Mouse (Mus musculus): ENCODE data around the gene Minos1. TPM values are rescaled to one million over a fixed set of nuclear protein-coding genes. Genes with fewer than 3 reads are reported as not detected.

The Minos1 gene
- polyA plus RNA-seq, 1 experiment from 2014 or later = 765 TPM

DNA sequence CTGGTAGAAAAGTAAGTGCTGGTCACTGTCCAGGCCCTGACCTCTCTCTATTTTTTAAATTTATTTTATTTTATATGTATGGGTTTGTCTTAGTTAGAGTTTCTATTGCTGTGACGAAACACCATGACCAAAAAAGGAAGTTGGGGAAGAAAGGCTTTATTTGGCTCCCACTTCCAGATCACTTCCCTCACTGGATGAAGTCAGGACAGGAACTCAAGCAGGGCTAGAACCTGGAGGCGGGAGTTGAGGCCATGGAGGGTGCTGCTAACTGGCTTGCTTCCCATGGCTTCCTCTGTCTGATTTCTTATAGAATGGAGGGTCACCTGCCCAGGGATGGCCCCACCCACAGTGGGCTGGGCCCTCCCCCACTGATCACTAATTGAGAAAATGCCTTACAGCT, 30.2 kb upstream of the Minos1 start:
- ATAC-seq (ENCODE audit: insufficient number of reproducible peaks, insufficient read depth, low FRiP score, low read depth) = no peak
- WGBS = 62% methylated on average over 2 of the region's 2 CpGs
- H3K36me3 ChIP-seq (ENCODE audit: control insufficient read depth, insufficient read depth, low read length) = no peaks in the 10 kb centered on the region
- no peak overlapping the region for H3K27ac ChIP-seq (replicated peaks in 1 of 2; ENCODE audit: control insufficient read depth in 1 of 2, insufficient read depth in 1 of 2, low read depth in 2 of 2, low read length in 2 of 2)
- H3K27me3 ChIP-seq (ENCODE audit: control insufficient read depth, insufficient read depth, low read length) = no peaks in the 10 kb centered on the region
- H3K4me3 ChIP-seq (ENCODE audit: control insufficient read depth in 1 of 2, insufficient read depth in 1 of 2, low read depth in 1 of 2, low read length in 2 of 2) = no peak overlapping the region
- no peaks in the 10 kb centered on the region for H3K9me3 ChIP-seq (ENCODE audit: control insufficient read depth, low read length)
- no peak overlapping the region for H3K9ac ChIP-seq (ENCODE audit: low read length)
- no peak overlapping the region for H3K4me2 ChIP-seq (ENCODE audit: low read length)
- H3K4me1 ChIP-seq (ENCODE audit: control insufficient read depth in 2 of 2, insufficient read depth in 2 of 2, low read length in 2 of 2) = no peaks in the 10 kb centered on the region

- no peak for ATAC-seq (ENCODE audit: insufficient number of reproducible peaks, insufficient read depth, low FRiP score, low read depth)
- WGBS = 75% methylated on average over 14 of the region's 14 CpGs
Observed at GRCm38 (mm10) chr4:139158350-139158749, 27.4 kb upstream of the Minos1 start.

GRCm38 (mm10) chr4:139156538-139156937, 25.6 kb upstream of the Minos1 start:
- H3K4me1 ChIP-seq (ENCODE audit: control insufficient read depth in 2 of 2, insufficient read depth in 2 of 2, low read length in 2 of 2) = no peaks in the 10 kb centered on the region; a peak in 1 of 4 replicates
- H3K27me3 ChIP-seq (ENCODE audit: control insufficient read depth, insufficient read depth, low read length) = no peaks in the 10 kb centered on the region
- H3K27ac ChIP-seq (replicated peaks in 1 of 2; ENCODE audit: control insufficient read depth in 1 of 2, insufficient read depth in 1 of 2, low read depth in 2 of 2, low read length in 2 of 2) = no peak overlapping the region
- H3K4me3 ChIP-seq (ENCODE audit: control insufficient read depth in 1 of 2, insufficient read depth in 1 of 2, low read depth in 1 of 2, low read length in 2 of 2) = no peak overlapping the region
- H3K9ac ChIP-seq (ENCODE audit: low read length) = no peak overlapping the region
- no peak for ATAC-seq (ENCODE audit: insufficient number of reproducible peaks, insufficient read depth, low FRiP score, low read depth)
- H3K9me3 ChIP-seq (ENCODE audit: control insufficient read depth, low read length) = no peaks in the 10 kb centered on the region
- H3K36me3 ChIP-seq (ENCODE audit: control insufficient read depth, insufficient read depth, low read length) = no peaks in the 10 kb centered on the region
- 83% methylated on average over 6 of the region's 6 CpGs for WGBS
- H3K4me2 ChIP-seq (ENCODE audit: low read length) = no peak overlapping the region

More at GRCm38 (mm10) chr4:139158350-139158749, 27.4 kb upstream of the Minos1 start:
- no peak overlapping the region for H3K4me2 ChIP-seq (ENCODE audit: low read length)
- H3K9ac ChIP-seq (ENCODE audit: low read length) = no peak overlapping the region
- H3K36me3 ChIP-seq (ENCODE audit: control insufficient read depth, insufficient read depth, low read length) = no peaks in the 10 kb centered on the region
- H3K27ac ChIP-seq (replicated peaks in 1 of 2; ENCODE audit: control insufficient read depth in 1 of 2, insufficient read depth in 1 of 2, low read depth in 2 of 2, low read length in 2 of 2) = no peak overlapping the region
- H3K27me3 ChIP-seq (ENCODE audit: control insufficient read depth, insufficient read depth, low read length) = no peaks in the 10 kb centered on the region
- H3K4me1 ChIP-seq (ENCODE audit: control insufficient read depth in 2 of 2, insufficient read depth in 2 of 2, low read length in 2 of 2) = no peaks in the 10 kb centered on the region; a peak in 1 of 4 replicates
- no peaks in the 10 kb centered on the region for H3K9me3 ChIP-seq (ENCODE audit: control insufficient read depth, low read length)
- no peak overlapping the region for H3K4me3 ChIP-seq (ENCODE audit: control insufficient read depth in 1 of 2, insufficient read depth in 1 of 2, low read depth in 1 of 2, low read length in 2 of 2)

- ATAC-seq (ENCODE audit: insufficient number of reproducible peaks, insufficient read depth, low FRiP score, low read depth) = no peak
- Histone ChIP-seq H3K9ac (ENCODE audit: low read length) (no peak overlapping the region), H3K4me2 (ENCODE audit: low read length) (no peak overlapping the region), H3K9me3 (ENCODE audit: control insufficient read depth, low read length) (no peaks in the 10 kb centered on the region), H3K27me3 (ENCODE audit: control insufficient read depth, insufficient read depth, low read length) (no peaks in the 10 kb centered on the region), H3K4me3 (ENCODE audit: control insufficient read depth in 1 of 2, insufficient read depth in 1 of 2, low read depth in 1 of 2, low read length in 2 of 2) (no peak overlapping the region), H3K4me1 (ENCODE audit: control insufficient read depth in 2 of 2, insufficient read depth in 2 of 2, low read length in 2 of 2) (no peaks in the 10 kb centered on the region; a peak in 1 of 4 replicates), H3K36me3 (ENCODE audit: control insufficient read depth, insufficient read depth, low read length) (no peaks in the 10 kb centered on the region), H3K27ac (replicated peaks in 1 of 2; ENCODE audit: control insufficient read depth in 1 of 2, insufficient read depth in 1 of 2, low read depth in 2 of 2, low read length in 2 of 2) (no peak overlapping the region)
- WGBS = 62% methylated on average over 20 of the region's 20 CpGs
Observed at GRCm38 (mm10) chr4:139154576-139155307, 23.8 kb upstream of the Minos1 start.

- Histone ChIP-seq H3K9ac (ENCODE audit: low read length) (no peak overlapping the region), H3K9me3 (ENCODE audit: control insufficient read depth, low read length) (peaks cover 14% of the 10 kb centered on the region), H3K4me1 (ENCODE audit: control insufficient read depth in 2 of 2, insufficient read depth in 2 of 2, low read length in 2 of 2) (no peaks in the 10 kb centered on the region; a peak in 1 of 4 replicates), H3K27ac (replicated peaks in 1 of 2; ENCODE audit: control insufficient read depth in 1 of 2, insufficient read depth in 1 of 2, low read depth in 2 of 2, low read length in 2 of 2) (no peak overlapping the region), H3K4me2 (ENCODE audit: low read length) (no peak overlapping the region), H3K4me3 (ENCODE audit: control insufficient read depth in 1 of 2, insufficient read depth in 1 of 2, low read depth in 1 of 2, low read length in 2 of 2) (no peak overlapping the region), H3K36me3 (ENCODE audit: control insufficient read depth, insufficient read depth, low read length) (no peaks in the 10 kb centered on the region), H3K27me3 (ENCODE audit: control insufficient read depth, insufficient read depth, low read length) (no peaks in the 10 kb centered on the region)
- ATAC-seq (ENCODE audit: insufficient number of reproducible peaks, insufficient read depth, low FRiP score, low read depth) = no peak
- WGBS = 71% methylated on average over 6 of the region's 6 CpGs
Observed at GRCm38 (mm10) chr4:139151370-139151769, 20.5 kb upstream of the Minos1 start.

DNA sequence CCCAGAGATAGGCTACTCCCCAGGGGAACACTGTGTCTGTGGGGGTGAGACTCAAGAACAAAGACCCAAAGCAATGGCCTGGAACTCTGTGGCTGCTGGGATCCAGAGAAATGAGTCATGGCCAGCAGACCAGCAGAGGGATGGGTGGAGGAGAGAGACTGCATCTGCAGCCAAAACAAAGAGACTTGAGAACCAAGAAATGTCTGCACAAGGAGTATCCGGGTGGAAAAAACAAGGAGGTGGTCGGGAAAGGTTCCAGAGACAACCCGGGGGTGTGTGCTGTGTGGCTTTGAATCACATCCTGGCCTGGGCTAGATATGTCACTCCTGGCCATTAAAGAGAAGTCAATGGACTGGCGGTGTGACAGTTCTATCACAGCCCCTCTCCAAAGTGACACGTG, 15.8 kb upstream of the Minos1 start:
- Histone ChIP-seq H3K9me3 (ENCODE audit: control insufficient read depth, low read length) (peaks cover 14% of the 10 kb centered on the region), H3K9ac (ENCODE audit: low read length) (no peak overlapping the region), H3K36me3 (ENCODE audit: control insufficient read depth, insufficient read depth, low read length) (no peaks in the 10 kb centered on the region), H3K27ac (replicated peaks in 1 of 2; ENCODE audit: control insufficient read depth in 1 of 2, insufficient read depth in 1 of 2, low read depth in 2 of 2, low read length in 2 of 2) (0 out of 4 replicates have a peak overlapping the region, but pooled peaks of 1 of the 2 experiments have one; percentile 24), H3K27me3 (ENCODE audit: control insufficient read depth, insufficient read depth, low read length) (no peaks in the 10 kb centered on the region), H3K4me3 (ENCODE audit: control insufficient read depth in 1 of 2, insufficient read depth in 1 of 2, low read depth in 1 of 2, low read length in 2 of 2) (no peak overlapping the region), H3K4me1 (ENCODE audit: control insufficient read depth in 2 of 2, insufficient read depth in 2 of 2, low read length in 2 of 2) (no peaks in the 10 kb centered on the region), H3K4me2 (ENCODE audit: low read length) (no peak overlapping the region)
- ATAC-seq (ENCODE audit: insufficient number of reproducible peaks, insufficient read depth, low FRiP score, low read depth) = peak; percentile 21; the same call in 1 of the 2 replicates
- WGBS = 61% methylated on average over 5 of the region's 5 CpGs

DNA sequence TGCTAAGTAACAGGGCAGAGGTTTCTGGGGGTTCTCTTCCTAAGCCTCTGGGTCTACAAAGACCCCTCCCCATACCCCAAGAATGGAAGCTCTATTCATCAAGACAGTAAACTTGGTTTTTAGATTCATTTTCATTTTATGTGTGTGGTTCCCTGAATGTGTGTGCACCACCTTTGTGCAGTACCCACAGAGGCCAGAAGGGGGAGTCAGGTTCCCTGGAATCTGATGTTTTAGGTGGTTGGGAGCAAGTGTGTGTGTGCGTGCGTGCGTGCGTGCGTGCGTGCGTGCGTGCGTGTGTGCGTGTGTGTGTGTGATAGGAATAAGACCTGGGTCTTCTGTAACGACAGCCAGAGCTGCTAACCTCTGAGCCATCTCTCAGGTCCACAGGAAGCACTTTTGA, 14.2 kb upstream of the Minos1 start:
- Histone ChIP-seq H3K4me3 (ENCODE audit: control insufficient read depth in 1 of 2, insufficient read depth in 1 of 2, low read depth in 1 of 2, low read length in 2 of 2) (no peak overlapping the region), H3K9ac (ENCODE audit: low read length) (no peak overlapping the region), H3K27ac (replicated peaks in 1 of 2; ENCODE audit: control insufficient read depth in 1 of 2, insufficient read depth in 1 of 2, low read depth in 2 of 2, low read length in 2 of 2) (no peak overlapping the region), H3K27me3 (ENCODE audit: control insufficient read depth, insufficient read depth, low read length) (no peaks in the 10 kb centered on the region), H3K36me3 (ENCODE audit: control insufficient read depth, insufficient read depth, low read length) (no peaks in the 10 kb centered on the region), H3K4me1 (ENCODE audit: control insufficient read depth in 2 of 2, insufficient read depth in 2 of 2, low read length in 2 of 2) (no peaks in the 10 kb centered on the region), H3K4me2 (ENCODE audit: low read length) (no peak overlapping the region), H3K9me3 (ENCODE audit: control insufficient read depth, low read length) (peaks cover 14% of the 10 kb centered on the region)
- 92% methylated on average over 11 of the region's 11 CpGs for WGBS
- no peak for ATAC-seq (ENCODE audit: insufficient number of reproducible peaks, insufficient read depth, low FRiP score, low read depth)

GRCm38 (mm10) chr4:139144577-139144976, 13.7 kb upstream of the Minos1 start:
- 83% methylated on average over 4 of the region's 4 CpGs for WGBS
- no peak overlapping the region for H3K4me3 ChIP-seq (ENCODE audit: control insufficient read depth in 1 of 2, insufficient read depth in 1 of 2, low read depth in 1 of 2, low read length in 2 of 2)
- H3K4me1 ChIP-seq (ENCODE audit: control insufficient read depth in 2 of 2, insufficient read depth in 2 of 2, low read length in 2 of 2) = no peaks in the 10 kb centered on the region
- H3K27ac ChIP-seq (replicated peaks in 1 of 2; ENCODE audit: control insufficient read depth in 1 of 2, insufficient read depth in 1 of 2, low read depth in 2 of 2, low read length in 2 of 2) = no peak overlapping the region
- H3K36me3 ChIP-seq (ENCODE audit: control insufficient read depth, insufficient read depth, low read length) = no peaks in the 10 kb centered on the region
- no peak overlapping the region for H3K9ac ChIP-seq (ENCODE audit: low read length)
- ATAC-seq (ENCODE audit: insufficient number of reproducible peaks, insufficient read depth, low FRiP score, low read depth) = no peak
- H3K4me2 ChIP-seq (ENCODE audit: low read length) = no peak overlapping the region
- H3K27me3 ChIP-seq (ENCODE audit: control insufficient read depth, insufficient read depth, low read length) = no peaks in the 10 kb centered on the region
- peaks cover 14% of the 10 kb centered on the region for H3K9me3 ChIP-seq (ENCODE audit: control insufficient read depth, low read length)

Measured in heart, embryonic 14.5 days (tissue).